Mouse (Mus musculus) spleen, postnatal 10 days (tissue): Measurements from ENCODE around the gene Sebox.

ENCODE experiments used
- DNase-seq, 2 experiments: peaks; one replicate each; pipeline ENCODE4 v3.0.0; 2021 to 2022; ENCODE audit warnings: low spot score in 2 of 2

The Sebox gene

GRCm38 (mm10) chr11:78502909-78503650 is at the start of gene Sebox:
Sebox (plus strand) TSS chr11:78503447.
- no peak for DNase-seq

GRCm38 (mm10) chr11:78453675-78454074 is 49.6 kb upstream of the Sebox start:
- DNase-seq = peak; percentile 48 to 82

- DNase-seq = no peak
Measured at GRCm38 (mm10) chr11:78454276-78454675, 49.0 kb upstream of the Sebox start.

- peak; percentile 21 to 56 for DNase-seq
Measured at GRCm38 (mm10) chr11:78455308-78455707, 47.9 kb upstream of the Sebox start.

GRCm38 (mm10) chr11:78458740-78459139 is 44.5 kb upstream of the Sebox start:
- no peak for DNase-seq

- DNase-seq = no peak
Measured at GRCm38 (mm10) chr11:78461894-78462293, 41.4 kb upstream of the Sebox start.

GRCm38 (mm10) chr11:78462669-78463068 is 40.6 kb upstream of the Sebox start:
- no peak for DNase-seq

- DNase-seq = no peak
Measured at GRCm38 (mm10) chr11:78463286-78464036, 39.8 kb upstream of the Sebox start.

- DNase-seq = no peak
Measured at GRCm38 (mm10) chr11:78465116-78465515, 38.1 kb upstream of the Sebox start.

GRCm38 (mm10) chr11:78465568-78466180 is 37.6 kb upstream of the Sebox start, which contains the start of gene Slc46a1:
Slc46a1 (plus strand) TSS chr11:78465697.
- peak; percentile 40 to 80 for DNase-seq

GRCm38 (mm10) chr11:78466242-78466912 is 36.9 kb upstream of the Sebox start:
- DNase-seq = no peak

- DNase-seq = no peak
Measured at GRCm38 (mm10) chr11:78467515-78467914, 35.7 kb upstream of the Sebox start.

GRCm38 (mm10) chr11:78467932-78468331 is 35.3 kb upstream of the Sebox start:
- no peak for DNase-seq

GRCm38 (mm10) chr11:78471326-78472103 is 31.7 kb upstream of the Sebox start:
- no peak for DNase-seq

GRCm38 (mm10) chr11:78475289-78475688 is 28.0 kb upstream of the Sebox start:
- DNase-seq = no peak

- DNase-seq = no peak
Measured at GRCm38 (mm10) chr11:78483639-78484038, 19.6 kb upstream of the Sebox start.

- peak; percentile 47 to 74 for DNase-seq
Measured at GRCm38 (mm10) chr11:78488168-78488567, 15.1 kb upstream of the Sebox start.

- no peak for DNase-seq
Measured at GRCm38 (mm10) chr11:78490781-78491241, 12.4 kb upstream of the Sebox start.

GRCm38 (mm10) chr11:78495904-78496303 is 7.3 kb upstream of the Sebox start:
- DNase-seq = peak in 1 of 2 experiments; percentile 52

GRCm38 (mm10) chr11:78497071-78497541 is 6.1 kb upstream of the Sebox start:
- DNase-seq = peak in 1 of 2 experiments; percentile 37
